Mouse (Mus musculus): ENCODE data around the gene Hlx. TPM values are rescaled to one million over a fixed set of nuclear protein-coding genes. Genes with fewer than 3 reads are reported as not detected.

Hlx gene
- polyA plus RNA-seq, 1 experiment from 2014 or later, result 8.1 TPM

GRCm38 (mm10) chr1:184752671-184753070, 20.3 kb upstream of the Hlx start:
- WGBS, result 70% methylated on average over 5 of the region's 5 CpGs
- H3K27ac ChIP-seq (replicated peaks), result no peak overlapping the region
- no peak overlapping the region for H3K4me2 ChIP-seq
- H3K4me3 ChIP-seq, result no peak overlapping the region
- H3K36me3 ChIP-seq, result no peaks in the 10 kb centered on the region
- H3K9ac ChIP-seq, result no peak overlapping the region
- ATAC-seq (ENCODE audit: extremely low read depth, insufficient number of reproducible peaks, low FRiP score, low TSS enrichment), result no peak
- no peaks in the 10 kb centered on the region for H3K27me3 ChIP-seq (replicated peaks)
- peaks cover 26% of the 10 kb centered on the region for H3K4me1 ChIP-seq
- H3K9me3 ChIP-seq, result no peaks in the 10 kb centered on the region

- Histone ChIP-seq H3K27ac (replicated peaks) (no peak overlapping the region), H3K9me3 (no peaks in the 10 kb centered on the region), H3K4me2 (no peak overlapping the region), H3K9ac (no peak overlapping the region), H3K36me3 (no peaks in the 10 kb centered on the region), H3K4me1 (peaks cover 16% of the 10 kb centered on the region), H3K4me3 (no peak overlapping the region), H3K27me3 (replicated peaks) (no peaks in the 10 kb centered on the region)
- 76% methylated on average over 11 of the region's 11 CpGs for WGBS
- ATAC-seq (ENCODE audit: extremely low read depth, insufficient number of reproducible peaks, low FRiP score, low TSS enrichment), result no peak
Measured at GRCm38 (mm10) chr1:184750114-184750664, 17.8 kb upstream of the Hlx start.

GRCm38 (mm10) chr1:184748692-184749152, 16.3 kb upstream of the Hlx start:
- H3K27me3 ChIP-seq (replicated peaks), result 0 out of 2 replicates have a peak, but pooled peaks cover 4% of the 10 kb centered on the region
- H3K4me3 ChIP-seq, result no peak overlapping the region
- H3K4me2 ChIP-seq, result no peak overlapping the region
- H3K4me1 ChIP-seq, result peaks cover 20% of the 10 kb centered on the region
- no peaks in the 10 kb centered on the region for H3K9me3 ChIP-seq
- 34% methylated on average over 14 of the region's 14 CpGs for WGBS
- no peaks in the 10 kb centered on the region for H3K36me3 ChIP-seq
- H3K9ac ChIP-seq, result no peak overlapping the region
- H3K27ac ChIP-seq (replicated peaks), result peak overlapping the region; percentile 67; the same call in 1 of the 2 replicates
- no peak for ATAC-seq (ENCODE audit: extremely low read depth, insufficient number of reproducible peaks, low FRiP score, low TSS enrichment)

DNA sequence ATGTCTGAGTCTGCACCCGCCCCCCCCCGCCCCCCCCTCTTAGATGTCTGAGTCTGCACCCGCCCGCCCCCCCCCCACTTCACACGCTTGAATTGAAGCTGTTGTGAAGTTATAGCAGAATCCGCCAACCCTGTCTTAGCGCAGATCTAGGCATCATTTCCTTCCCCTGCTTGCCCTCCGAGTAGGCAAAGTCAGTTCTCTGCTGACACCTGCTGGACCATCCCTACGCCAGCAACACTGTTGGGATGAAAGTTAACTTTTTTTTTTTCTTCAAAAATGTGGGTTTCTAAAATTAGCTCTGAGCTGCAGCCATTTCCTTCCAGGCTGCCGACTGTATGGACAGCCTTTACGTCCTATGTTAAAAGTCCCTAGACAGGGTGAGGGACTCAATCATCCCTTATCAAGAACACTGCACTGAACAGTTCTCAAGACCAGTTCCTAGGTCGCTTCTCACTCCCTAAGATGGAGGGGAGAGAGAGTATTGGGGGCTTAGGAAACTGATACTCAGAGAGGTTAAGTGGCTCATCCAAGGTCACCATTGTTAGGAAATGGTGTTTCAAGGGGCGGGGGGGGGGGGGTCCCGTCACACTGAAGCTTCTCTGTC, 5.6 kb upstream of the Hlx start:
- peaks cover 19% of the 10 kb centered on the region for H3K4me1 ChIP-seq
- H3K27me3 ChIP-seq (replicated peaks), result peaks cover 71% of the 10 kb centered on the region
- H3K4me3 ChIP-seq, result no peak overlapping the region
- H3K27ac ChIP-seq (replicated peaks), result no peak overlapping the region
- H3K36me3 ChIP-seq, result no peaks in the 10 kb centered on the region
- peak overlapping the region; percentile 46 for H3K4me2 ChIP-seq
- WGBS, result 3% methylated on average over 14 of the region's 14 CpGs
- ATAC-seq (ENCODE audit: extremely low read depth, insufficient number of reproducible peaks, low FRiP score, low TSS enrichment), result no peak
- H3K9me3 ChIP-seq, result no peaks in the 10 kb centered on the region
- no peak overlapping the region for H3K9ac ChIP-seq

GRCm38 (mm10) chr1:184737228-184737627, 4.8 kb upstream of the Hlx start:
- 44% methylated on average over 2 of the region's 2 CpGs for WGBS
- Histone ChIP-seq H3K4me2 (no peak overlapping the region), H3K36me3 (no peaks in the 10 kb centered on the region), H3K27me3 (replicated peaks) (peaks cover 76% of the 10 kb centered on the region), H3K4me3 (no peak overlapping the region), H3K9ac (no peak overlapping the region), H3K27ac (replicated peaks) (no peak overlapping the region), H3K9me3 (no peaks in the 10 kb centered on the region), H3K4me1 (peaks cover 24% of the 10 kb centered on the region)
- no peak for ATAC-seq (ENCODE audit: extremely low read depth, insufficient number of reproducible peaks, low FRiP score, low TSS enrichment)

DNA sequence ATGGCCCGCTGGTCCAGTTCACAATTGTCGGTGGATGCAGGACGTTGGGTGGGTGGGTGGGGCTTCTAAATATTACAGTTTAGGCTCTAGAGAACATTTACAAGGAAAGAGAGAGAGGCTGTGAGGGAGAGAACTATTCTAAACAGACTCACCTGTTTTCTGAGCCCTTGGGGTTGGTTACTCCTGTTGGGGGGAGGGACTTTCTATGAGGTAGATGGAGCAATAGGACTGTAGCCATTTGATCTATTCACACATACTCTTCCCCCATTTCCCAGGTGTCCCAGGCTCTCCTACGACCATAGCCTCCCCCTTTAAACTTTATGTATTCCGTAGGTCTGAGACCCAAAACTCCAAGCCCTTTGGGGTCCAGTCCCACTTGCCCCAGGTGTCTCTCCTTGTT, 3.8 kb upstream of the Hlx start:
- Histone ChIP-seq H3K36me3 (no peaks in the 10 kb centered on the region), H3K9ac (no peak overlapping the region), H3K4me3 (no peak overlapping the region), H3K4me1 (peaks cover 30% of the 10 kb centered on the region), H3K27ac (replicated peaks) (no peak overlapping the region), H3K9me3 (no peaks in the 10 kb centered on the region), H3K4me2 (no peak overlapping the region), H3K27me3 (replicated peaks) (peaks cover 82% of the 10 kb centered on the region)
- 17% methylated on average over 5 of the region's 5 CpGs for WGBS
- no peak for ATAC-seq (ENCODE audit: extremely low read depth, insufficient number of reproducible peaks, low FRiP score, low TSS enrichment)

- Histone ChIP-seq H3K4me2 (peak overlapping the region; percentile 78; the same call in 1 of the 2 replicates), H3K9me3 (no peaks in the 10 kb centered on the region), H3K4me3 (no peak overlapping the region), H3K4me1 (peaks cover 31% of the 10 kb centered on the region), H3K27ac (replicated peaks) (peak overlapping the region; percentile 15; the same call in 1 of the 2 replicates), H3K36me3 (no peaks in the 10 kb centered on the region), H3K27me3 (replicated peaks) (peaks cover 89% of the 10 kb centered on the region), H3K9ac (no peak overlapping the region)
- 5% methylated on average over 25 of the region's 25 CpGs for WGBS
- ATAC-seq (ENCODE audit: extremely low read depth, insufficient number of reproducible peaks, low FRiP score, low TSS enrichment), result no peak
Measured at GRCm38 (mm10) chr1:184734991-184735920, 2.8 kb upstream of the Hlx start.

GRCm38 (mm10) chr1:184734067-184734830, 1.8 kb upstream of the Hlx start:
- peaks cover 89% of the 10 kb centered on the region for H3K27me3 ChIP-seq (replicated peaks)
- no peak for ATAC-seq (ENCODE audit: extremely low read depth, insufficient number of reproducible peaks, low FRiP score, low TSS enrichment)
- peak overlapping the region; percentile 78 for H3K4me2 ChIP-seq
- peaks cover 31% of the 10 kb centered on the region for H3K4me1 ChIP-seq
- no peaks in the 10 kb centered on the region for H3K36me3 ChIP-seq
- H3K9me3 ChIP-seq, result no peaks in the 10 kb centered on the region
- no peak overlapping the region for H3K27ac ChIP-seq (replicated peaks)
- WGBS, result under 1% methylated on average over 25 of the region's 27 CpGs
- peak overlapping the region; percentile 54; the same call in 1 of the 2 replicates for H3K9ac ChIP-seq
- peak overlapping the region; percentile 63 for H3K4me3 ChIP-seq

- peak overlapping the region; percentile 69 for H3K9ac ChIP-seq
- H3K9me3 ChIP-seq, result no peaks in the 10 kb centered on the region
- H3K36me3 ChIP-seq, result no peaks in the 10 kb centered on the region
- H3K27ac ChIP-seq (replicated peaks), result no peak overlapping the region
- H3K4me1 ChIP-seq, result peaks cover 31% of the 10 kb centered on the region
- H3K27me3 ChIP-seq (replicated peaks), result peaks cover 90% of the 10 kb centered on the region
- H3K4me2 ChIP-seq, result peak overlapping the region; percentile 78
- ATAC-seq (ENCODE audit: extremely low read depth, insufficient number of reproducible peaks, low FRiP score, low TSS enrichment), result no peak
- peak overlapping the region; percentile 63 for H3K4me3 ChIP-seq
- WGBS, result 3% methylated on average over 28 of the region's 28 CpGs
Measured at GRCm38 (mm10) chr1:184733300-184734066, 1.1 kb upstream of the Hlx start.
